Mouse (Mus musculus) heart, postnatal 10 days (tissue): ENCODE measurements around the gene Gm10406. TPM values are rescaled to one million over a fixed set of nuclear protein-coding genes. Genes with fewer than 3 reads are reported as not detected.
A peak's percentile ranks its signal among the peaks of the same experiment; 100 is the strongest.
"Not testable (repeated sequence)": the region's sequence is repeated elsewhere in the genome, so short reads cannot be mapped to it uniquely, and the experiment has no call there.

Source experiments
- DNase-seq, 2 experiments: peaks; one replicate each; pipeline ENCODE4 v3.0.0; 2021
- intact Hi-C: fragments of 180-260 bp; cut with DNase I; formaldehyde crosslinking; loops from one replicate; pipeline ENCODE4 v1.15.1; 2025
- total RNA-seq, 2 experiments: library from RNA; stranded (reverse); gene quantifications; 2 replicates each; pipeline ENCODE4 v1.2.3; 2021

Gene Gm10406
- total RNA-seq = under 1 TPM; 0.40 to 0.57 TPM

GRCm38 (mm10) chr14:7026781-7027749, at the start of gene Gm10406:
Gm10406 (minus strand) TSS chr14:7027449.
- intact Hi-C loops = not testable (repeated sequence)
- DNase-seq = peak; percentile 51 to 53

GRCm38 (mm10) chr14:7044870-7045269, 17.6 kb upstream of the Gm10406 start, which contains the start of gene Gm3685:
Gm3685 (minus strand) TSS chr14:7044970.
- intact Hi-C loops, DNase-seq: not testable (repeated sequence)

- peak; percentile 4 to 13 for DNase-seq
- intact Hi-C loops = not testable (repeated sequence)
Measured at GRCm38 (mm10) chr14:7026274-7026673, 975 bp downstream of the Gm10406 start.

- intact Hi-C loops, DNase-seq: not testable (repeated sequence)
Measured at GRCm38 (mm10) chr14:6973718-6974117, 53.5 kb downstream of the Gm10406 start, which contains the start of gene Gm6356. Gm6356 (minus strand) TSS chr14:6973818.

Other genes with a start within 250 kb of the Gm10406 start
- gene Gm3642, start 187.1 kb downstream of the Gm10406 start, total RNA-seq = not detected
- gene Gm3667, start 137.5 kb downstream of the Gm10406 start, total RNA-seq = 1 to 10 TPM in 1 of 2 experiments, under 1 TPM in 1; 0.74 to 1.1 TPM
- gene Gm6356, start 53.6 kb downstream of the Gm10406 start, total RNA-seq = not detected
- not detected for gene Gm3685, start 17.5 kb upstream of the Gm10406 start, total RNA-seq
- under 1 TPM; 0.22 to 0.29 TPM for gene Gm3696, start 73.2 kb upstream of the Gm10406 start, total RNA-seq
- gene Gm6676, start 98.0 kb upstream of the Gm10406 start, total RNA-seq = not detected
- gene Gm3512, start 147.1 kb upstream of the Gm10406 start, total RNA-seq = under 1 TPM; 0.55 to 0.74 TPM
- gene Gm16434, start 167.1 kb upstream of the Gm10406 start, total RNA-seq = not detected
- gene Gm3727, start 237.3 kb upstream of the Gm10406 start, total RNA-seq = not detected